In the genomic region with DNA sequence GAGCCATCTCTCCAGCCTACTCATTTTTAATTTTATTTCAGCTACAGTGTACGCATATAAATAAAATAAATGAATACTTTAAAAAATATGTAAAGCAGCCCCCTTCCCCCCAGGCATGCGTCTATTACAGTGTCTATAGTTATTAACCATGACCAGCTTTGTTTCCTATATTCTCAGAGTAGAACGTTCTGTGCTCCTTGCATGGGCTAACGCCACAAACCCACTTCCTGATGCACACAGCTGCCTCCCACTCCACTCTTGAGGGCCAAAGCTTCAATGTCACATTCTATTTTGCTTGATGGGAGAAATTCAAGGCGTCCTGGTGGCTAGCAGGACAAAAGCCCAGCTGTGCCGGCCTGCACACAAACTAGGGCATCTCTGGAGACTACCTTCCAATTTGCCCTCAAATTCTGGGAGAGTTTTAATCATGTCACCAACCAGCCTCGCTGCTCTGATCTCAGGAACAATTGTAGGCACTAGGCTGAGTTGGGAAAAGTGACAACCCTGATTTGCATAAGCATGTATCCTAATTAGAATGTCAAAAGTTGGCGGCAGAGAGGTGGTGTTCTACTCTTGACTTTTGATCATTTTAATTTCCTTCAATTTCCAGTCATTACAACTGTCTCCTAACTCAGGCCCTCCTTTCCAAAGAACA, we compare ENCODE assay signal across 8 mouse cellular contexts. TPM values are rescaled to one million over a fixed set of nuclear protein-coding genes. Genes with fewer than 3 reads are reported as not detected.
DNase-seq lines count a peak whose midpoint lies in the region; ATAC-seq and TF ChIP-seq lines count a peak whose summit lies in the region.

No protein-coding gene starts in this region.

- no peak for TF ChIP-seq POLR2A in spleen, adult 2 months (IDR thresholded peaks at IDR 0.05; ENCODE audit: low read depth, low read length)

- no peaks in the 10 kb centered on the region for H3K27me3 ChIP-seq in spleen, adult 2 months (ENCODE audit: control insufficient read depth, insufficient read depth, low read length)
- peaks cover 2% of the 10 kb centered on the region; the same call in 1 of the 2 replicates for H3K27me3 ChIP-seq in limb, embryonic 11.5 days (ENCODE audit: control insufficient read depth, insufficient read depth, low read length)
- no peaks in the 10 kb centered on the region for H3K27me3 ChIP-seq in stomach, embryonic 14.5 days (ENCODE audit: control insufficient read depth, insufficient read depth, low read length)

- no peaks in the 10 kb centered on the region for H3K36me3 ChIP-seq in spleen, adult 2 months (ENCODE audit: control insufficient read depth, insufficient read depth, low read length)
- no peaks in the 10 kb centered on the region for H3K36me3 ChIP-seq in limb, embryonic 11.5 days (ENCODE audit: control insufficient read depth, insufficient read depth, low read length)
- H3K36me3 ChIP-seq in stomach, embryonic 14.5 days (ENCODE audit: control insufficient read depth, insufficient read depth, low read length): no peaks in the 10 kb centered on the region

- no peak overlapping the region for H3K27ac ChIP-seq in spleen, adult 2 months (ENCODE audit: insufficient read depth, low read length)
- no peak overlapping the region for H3K27ac ChIP-seq in limb, embryonic 11.5 days (replicated peaks; ENCODE audit: low read depth, low read length)
- no peak overlapping the region for H3K27ac ChIP-seq in stomach, embryonic 14.5 days (ENCODE audit: low read length)

- no peak overlapping the region; the same call in 1 of the 2 replicates for H3K9ac ChIP-seq in limb, embryonic 11.5 days (ENCODE audit: low read length)
- no peak overlapping the region for H3K9ac ChIP-seq in stomach, embryonic 14.5 days (replicated peaks; ENCODE audit: low read depth, low read length)

- ATAC-seq in limb, embryonic 11.5 days (ENCODE audit: insufficient number of reproducible peaks, low FRiP score, low TSS enrichment, low read depth): no peak
- no peak for ATAC-seq in stomach, embryonic 14.5 days (ENCODE audit: insufficient number of reproducible peaks, insufficient read depth, low FRiP score, low read depth)

- H3K4me3 ChIP-seq in spleen, adult 2 months (ENCODE audit: extremely low read depth, insufficient read depth, insufficient read length): peak overlapping the region; percentile 27; the same call in 1 of the 2 replicates
- peak overlapping the region; percentile 21 for H3K4me3 ChIP-seq in limb, embryonic 11.5 days (ENCODE audit: low read depth, low read length)
- H3K4me3 ChIP-seq in stomach, embryonic 14.5 days (ENCODE audit: low read depth, low read length): peak overlapping the region; percentile 20

- TF ChIP-seq CTCF in spleen, adult 2 months (IDR thresholded peaks at IDR 0.05; ENCODE audit: extremely low read depth, insufficient read depth, insufficient read length, insufficient replicate concordance): no peak

- peaks cover 4% of the 10 kb centered on the region; the same call in 1 of the 2 replicates for H3K4me1 ChIP-seq in spleen, adult 2 months (ENCODE audit: control insufficient read depth, insufficient read depth, insufficient read length)
- no peaks in the 10 kb centered on the region for H3K4me1 ChIP-seq in limb, embryonic 11.5 days (ENCODE audit: control insufficient read depth, insufficient read depth, low read length)
- H3K4me1 ChIP-seq in stomach, embryonic 14.5 days (ENCODE audit: control insufficient read depth, insufficient read depth, low read length): no peaks in the 10 kb centered on the region

- H3K4me2 ChIP-seq in limb, embryonic 11.5 days (ENCODE audit: low read depth, severe bottlenecking): peak overlapping the region; percentile 39
- peak overlapping the region; percentile 37 for H3K4me2 ChIP-seq in stomach, embryonic 14.5 days (replicated peaks; ENCODE audit: low read depth, low read length)

- no peaks in the 10 kb centered on the region for H3K9me3 ChIP-seq in limb, embryonic 11.5 days (ENCODE audit: control insufficient read depth, low read length)
- no peaks in the 10 kb centered on the region for H3K9me3 ChIP-seq in stomach, embryonic 14.5 days (ENCODE audit: control insufficient read depth, low read depth, low read length)

- WGBS in spleen, adult 2 months: 20% methylated on average over 8 of the region's 8 CpGs
- WGBS in limb, embryonic 11.5 days: 43% methylated on average over 8 of the region's 8 CpGs
- 46% methylated on average over 8 of the region's 8 CpGs for WGBS in stomach, embryonic 14.5 days

- peak; percentile 31 for DNase-seq in cerebellum, adult 9-11 months
- DNase-seq in cerebellum, adult 18-20 months: no peak
- peak in 1 of 2 experiments; percentile 12 for DNase-seq in spleen, adult 2 months (ENCODE audit: low read depth in 1 of 2, low spot score in 2 of 2)
- DNase-seq in spleen, postnatal 10 days (ENCODE audit: low spot score in 2 of 2): no peak
- no peak for DNase-seq in limb, embryonic 11.5 days (ENCODE audit: low spot score)
- DNase-seq in yolk sac, embryonic 10.5 days (ENCODE audit: low spot score): no peak
- DNase-seq in lung, adult 18-20 months: no peak

RNA-seq across cellular contexts. Expression of a gene that starts 10.2 kb away (rescaled TPM):
- polyA plus RNA-seq in spleen, adult 2 months (2012; rRNA removed): 0.16 TPM in 1 of 2 replicates, not detected in the other
- 0.56 TPM in 1 of 2 replicates, not detected in the other for polyA plus RNA-seq in limb, embryonic 11.5 days (2014; fragmentation: Nextera tagmentation; extraction: Ambion mirVana)
- not detected in 2 replicates for polyA plus RNA-seq in stomach, embryonic 14.5 days (2014; fragmentation: Nextera tagmentation; extraction: Ambion mirVana)

RNA-seq across cellular contexts. Expression of a gene that starts 29.3 kb away (rescaled TPM):
- 0.58 and 1.3 TPM in 2 replicates for polyA plus RNA-seq in spleen, adult 2 months (2012; rRNA removed)
- polyA plus RNA-seq in limb, embryonic 11.5 days (2014; fragmentation: Nextera tagmentation; extraction: Ambion mirVana): 1.7 and 2.1 TPM in 2 replicates
- polyA plus RNA-seq in stomach, embryonic 14.5 days (2014; fragmentation: Nextera tagmentation; extraction: Ambion mirVana): 1.2 and 1.5 TPM in 2 replicates
